Mouse (Mus musculus) left cerebral cortex, adult 18-20 months (tissue): ENCODE data around the gene Tmem151b. TPM values are rescaled to one million over a fixed set of nuclear protein-coding genes. Genes with fewer than 3 reads are reported as not detected.

ENCODE experiments used
- DNase-seq, 2 experiments: peaks; one replicate each; pipeline ENCODE4 v3.0.0; 2021 to 2022; ENCODE audit warnings: low spot score in 2 of 2, mixed read lengths in 1 of 2
- long read RNA-seq, 2 experiments: library from polyadenylated mRNA; stranded (forward); transcript quantifications; one replicate each; pipeline ENCODE4 v2.0.0; 2021
- total RNA-seq, 2 experiments: library from RNA; stranded (reverse); gene quantifications; 2 replicates each; pipeline ENCODE4 v1.2.3; 2021

Gene Tmem151b
- 100 to 1,000 TPM; 129 to 136 TPM for total RNA-seq
- long read RNA-seq, experiment 1, full-length matches to known transcripts, result 4 of 33 reads
- long read RNA-seq, experiment 1, partial matches to known transcripts, result 1 of 33 reads
- long read RNA-seq, experiment 1, other reads (novel, unspliced or antisense), result 28 of 33 reads
- long read RNA-seq, experiment 2, full-length matches to known transcripts, result 2 of 29 reads
- long read RNA-seq, experiment 2, partial matches to known transcripts, result 1 of 29 reads
- long read RNA-seq, experiment 2, other reads (novel, unspliced or antisense), result 26 of 29 reads

GRCm38 (mm10) chr17:45549617-45550181 is at the start of gene Tmem151b:
Gene Tmem151b (minus strand): TSS chr17:45549677.
- DNase-seq, result peak; percentile 64 to 75

DNA sequence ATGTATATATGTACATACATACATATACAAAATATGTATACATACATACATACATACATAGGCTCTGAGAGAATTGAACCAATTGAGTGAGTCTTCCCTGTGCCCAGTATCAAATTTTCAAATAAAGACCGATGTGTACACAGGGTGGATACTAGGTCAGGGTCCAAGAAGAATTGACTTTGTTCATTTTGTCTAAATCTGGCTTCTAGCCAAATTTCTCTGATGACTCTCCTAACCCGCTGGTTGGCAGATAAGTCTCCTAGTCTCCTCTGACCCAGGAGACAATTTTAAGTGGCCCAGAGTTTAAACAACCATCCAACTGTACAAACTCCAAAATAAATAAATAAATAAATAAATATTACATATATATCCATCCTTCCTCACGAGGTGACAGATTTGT is 49.4 kb upstream of the Tmem151b start:
- DNase-seq, result no peak

DNA sequence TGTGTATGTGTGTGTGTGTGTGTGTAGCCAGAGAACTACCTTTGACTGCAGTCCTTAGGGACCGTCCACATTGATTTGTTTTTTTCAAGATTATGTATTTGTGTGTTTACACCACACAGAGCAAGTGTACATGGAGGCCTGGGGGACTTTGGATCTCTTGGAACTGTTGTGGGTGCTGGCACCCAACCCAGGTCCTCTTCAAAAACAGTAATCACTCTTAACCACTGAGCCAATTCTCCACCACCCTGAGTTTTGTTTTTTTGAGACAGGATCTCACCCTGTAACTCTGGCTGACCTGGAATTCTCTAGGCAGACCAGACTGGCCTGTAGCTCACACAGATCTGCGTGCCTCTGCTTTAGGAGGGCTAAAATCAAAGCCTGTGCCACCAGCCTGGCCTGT is 48.9 kb upstream of the Tmem151b start:
- no peak for DNase-seq

DNA sequence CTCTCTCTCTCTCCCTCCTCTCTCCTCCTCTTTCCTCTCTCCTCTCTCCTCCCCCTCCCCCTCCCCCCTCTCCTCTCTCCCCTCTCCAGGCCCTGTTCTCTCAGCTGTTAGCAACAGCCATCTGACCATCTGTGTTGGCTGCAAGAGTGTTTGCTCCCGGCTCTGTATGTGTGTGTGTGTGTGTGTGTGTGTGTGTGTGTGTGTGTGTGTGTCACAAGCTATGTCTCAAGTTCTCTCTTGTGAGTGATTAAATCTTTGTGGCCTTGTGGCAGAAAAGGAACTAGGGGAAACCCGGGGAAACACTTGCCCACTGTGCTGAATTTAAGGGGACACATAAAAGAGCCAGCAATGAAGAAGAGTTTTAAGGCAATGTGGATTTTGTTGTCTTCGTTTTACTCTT is 48.3 kb upstream of the Tmem151b start:
- no peak for DNase-seq

DNA sequence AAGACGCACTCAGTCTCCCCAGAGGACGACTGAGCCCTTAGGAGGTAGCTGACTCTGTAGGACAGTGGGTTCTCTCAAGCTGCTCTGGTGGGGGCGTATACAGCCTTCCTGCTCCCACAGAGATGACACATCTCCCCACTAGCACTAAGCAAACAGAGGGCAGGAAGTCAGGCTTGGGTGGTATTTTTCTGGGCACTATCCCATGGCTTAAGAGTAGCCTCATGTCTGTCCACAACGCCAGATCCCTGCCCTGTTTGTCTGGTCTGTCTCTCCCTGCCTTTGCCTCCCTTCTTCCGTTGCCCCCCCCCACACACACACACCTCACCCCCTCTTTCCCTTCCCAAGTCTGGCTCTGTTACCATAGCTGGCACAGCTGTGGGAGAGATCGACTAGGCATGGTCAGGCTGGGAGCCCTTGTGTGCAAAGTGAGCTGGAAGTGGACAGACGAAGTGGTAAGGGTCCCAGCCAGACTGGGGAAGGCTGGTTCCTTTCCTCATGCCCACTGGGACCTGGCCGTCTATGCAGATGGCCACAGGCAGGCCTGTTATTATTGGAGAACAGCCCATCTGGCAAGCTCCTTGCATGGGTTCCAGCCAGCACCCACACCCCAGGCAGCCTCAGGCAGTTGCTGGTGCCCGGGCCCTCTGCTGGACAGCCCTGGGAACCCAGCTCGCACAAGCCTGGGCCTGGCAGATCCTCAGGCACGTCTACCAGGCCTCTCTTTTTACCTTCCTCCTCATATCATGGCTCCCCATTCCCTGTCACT is 47.3 kb upstream of the Tmem151b start:
- peak; percentile 53 to 69 for DNase-seq

DNA sequence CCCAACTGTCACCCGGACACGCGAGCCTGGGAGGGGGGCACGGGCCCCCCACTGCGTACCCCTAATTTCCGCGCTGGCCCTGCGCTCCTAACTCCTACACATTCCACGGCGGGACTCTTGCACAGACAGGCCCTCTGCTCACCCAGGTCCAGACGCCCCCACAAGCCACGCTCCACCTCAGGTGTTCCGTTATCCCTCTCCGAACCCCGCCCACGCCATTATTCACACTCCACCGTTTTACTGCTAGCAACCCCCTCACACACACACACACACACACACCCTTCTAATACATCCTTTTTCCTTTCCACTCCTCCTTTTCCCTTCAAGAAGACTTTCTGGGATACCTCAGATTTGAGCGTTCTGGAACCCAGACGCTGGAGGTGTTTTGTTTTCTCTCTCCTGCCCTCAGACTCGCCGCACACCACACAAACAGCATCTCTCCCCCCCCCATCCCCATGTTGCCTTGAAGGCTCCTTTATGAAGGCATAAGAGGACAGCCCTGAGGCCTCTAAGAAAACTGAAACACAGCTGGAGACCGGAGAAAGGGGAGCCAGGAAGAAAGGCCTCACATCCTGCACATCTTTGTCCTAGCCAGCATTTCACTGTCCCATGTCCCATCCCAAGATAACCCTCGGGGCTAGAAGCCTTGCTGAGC is 46.4 kb upstream of the Tmem151b start:
- DNase-seq, result no peak

GRCm38 (mm10) chr17:45594881-45595735 is 45.6 kb upstream of the Tmem151b start:
- DNase-seq, result peak in 1 of 2 experiments; percentile 44

DNA sequence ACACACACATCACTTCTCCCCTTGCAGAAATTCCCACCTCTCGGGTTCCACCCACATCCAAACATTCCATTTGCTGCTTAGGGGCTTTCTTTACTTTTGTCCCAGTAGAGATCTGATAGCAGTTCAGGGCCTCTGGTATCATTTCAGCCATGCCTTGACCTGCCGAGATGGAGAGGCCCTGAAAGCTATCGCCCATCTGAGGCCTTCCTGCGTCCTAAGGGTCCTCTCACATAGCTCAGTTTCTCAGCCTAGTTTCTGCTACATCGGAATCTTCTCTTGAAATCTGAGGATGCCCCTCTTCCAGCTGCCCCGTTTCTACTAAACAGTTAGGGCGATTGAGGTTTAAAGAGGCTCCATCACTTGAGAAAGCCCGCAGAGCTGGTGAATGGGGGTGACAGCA is 44.7 kb upstream of the Tmem151b start:
- no peak for DNase-seq

DNA sequence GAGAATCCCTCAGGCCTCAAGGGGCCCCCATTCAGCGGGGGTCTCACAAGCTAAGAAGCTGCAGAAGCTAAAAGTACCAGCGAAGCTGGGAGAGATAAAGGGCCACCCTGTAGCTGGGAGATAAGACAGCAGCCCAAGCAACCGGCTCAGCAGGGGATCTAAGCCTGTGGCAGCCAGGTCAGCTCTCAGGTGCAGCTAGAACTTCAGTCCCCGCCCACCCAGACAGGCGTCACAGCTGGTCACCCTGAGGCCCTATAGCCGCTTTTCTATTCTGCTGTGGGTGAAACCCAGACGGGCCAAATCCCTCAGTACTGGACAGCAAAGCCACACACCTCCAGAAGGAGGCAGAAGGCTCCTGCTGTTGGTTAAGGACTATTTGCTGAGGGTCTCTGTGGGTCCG is 44.0 kb upstream of the Tmem151b start:
- no peak for DNase-seq

GRCm38 (mm10) chr17:45592606-45593431 is 43.3 kb upstream of the Tmem151b start:
- DNase-seq, result no peak

- DNase-seq, result no peak
Observed at GRCm38 (mm10) chr17:45591701-45592605, 42.5 kb upstream of the Tmem151b start.

DNA sequence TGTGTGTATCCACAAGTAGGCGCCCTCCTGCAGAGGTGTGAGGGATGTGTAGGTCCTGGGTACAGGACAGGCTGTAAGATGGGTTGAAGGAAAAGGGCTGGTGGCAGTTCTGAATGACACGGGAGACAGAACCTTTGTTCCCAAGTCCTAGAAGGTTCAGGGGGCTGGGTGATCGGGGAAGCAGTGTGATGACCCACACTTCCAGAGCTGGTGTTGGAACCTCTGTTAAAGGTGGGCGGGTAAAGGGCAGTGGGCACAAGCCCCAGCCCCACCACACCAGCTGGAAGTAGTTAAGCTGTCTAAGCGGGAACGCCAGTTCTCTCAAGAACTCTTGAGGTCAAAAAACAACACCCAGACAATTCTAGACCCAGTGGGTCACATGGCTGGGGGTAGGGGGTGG is 40.9 kb upstream of the Tmem151b start:
- no peak for DNase-seq

DNA sequence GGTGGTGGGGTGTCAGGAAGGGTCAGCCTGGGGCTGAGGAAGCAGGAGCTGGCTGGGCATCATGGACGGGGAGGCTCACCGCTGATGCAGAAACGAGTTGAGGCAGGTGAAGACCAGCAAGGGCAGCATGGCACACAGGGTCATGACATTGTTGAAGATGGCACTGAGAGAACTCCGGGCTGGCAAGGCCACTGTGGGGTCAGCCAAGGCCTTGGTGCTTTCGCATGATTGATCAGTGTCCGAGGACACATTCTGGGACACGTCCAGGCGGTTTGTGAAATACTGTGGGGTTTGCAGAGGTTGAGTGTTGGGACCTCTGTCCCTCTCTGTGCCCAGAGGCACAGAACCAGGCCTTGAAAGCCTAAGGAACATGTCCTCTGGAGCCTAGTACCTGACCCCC is 40.4 kb upstream of the Tmem151b start:
- DNase-seq, result no peak

DNA sequence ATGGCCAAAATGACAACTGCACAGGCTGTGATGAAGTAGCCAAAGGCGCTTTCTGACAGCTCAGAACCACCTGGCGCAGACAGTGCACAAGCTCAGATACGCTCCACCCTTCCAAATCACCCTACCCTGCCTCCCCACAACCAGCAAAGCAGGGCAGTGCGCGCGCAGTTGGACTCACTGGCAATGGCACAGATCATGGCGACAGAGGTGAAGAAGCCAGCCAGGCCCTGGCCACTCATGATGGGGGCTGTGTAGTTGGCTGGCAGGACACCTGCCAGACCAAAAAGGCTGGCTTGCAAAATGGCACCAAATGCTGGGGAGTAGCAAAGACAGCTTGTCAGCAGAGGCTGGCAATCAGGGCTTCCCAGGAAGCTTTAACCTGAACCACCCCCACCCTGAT is 39.8 kb upstream of the Tmem151b start:
- no peak for DNase-seq

DNA sequence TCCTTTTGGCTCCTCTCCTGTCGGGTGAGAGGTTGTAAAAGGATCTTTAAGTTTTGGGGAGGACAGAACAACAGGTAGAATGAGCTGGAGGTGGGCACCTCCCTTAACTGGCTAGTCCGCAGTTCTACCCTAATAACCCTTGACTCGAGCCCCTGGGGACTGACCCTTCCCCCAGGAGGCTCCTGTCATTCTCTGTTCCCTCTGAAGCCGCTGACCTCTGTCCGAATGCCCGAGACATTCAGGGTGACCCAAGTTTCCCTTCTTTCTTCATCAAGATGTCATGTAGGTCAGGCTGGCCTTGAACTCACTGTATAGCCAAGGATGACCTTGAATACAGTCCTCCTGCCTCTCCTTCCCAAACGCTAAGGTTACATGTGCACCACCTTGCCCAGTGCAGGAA is 38.9 kb upstream of the Tmem151b start:
- DNase-seq, result no peak

GRCm38 (mm10) chr17:45586449-45586837 is 37.0 kb upstream of the Tmem151b start:
- no peak for DNase-seq

DNA sequence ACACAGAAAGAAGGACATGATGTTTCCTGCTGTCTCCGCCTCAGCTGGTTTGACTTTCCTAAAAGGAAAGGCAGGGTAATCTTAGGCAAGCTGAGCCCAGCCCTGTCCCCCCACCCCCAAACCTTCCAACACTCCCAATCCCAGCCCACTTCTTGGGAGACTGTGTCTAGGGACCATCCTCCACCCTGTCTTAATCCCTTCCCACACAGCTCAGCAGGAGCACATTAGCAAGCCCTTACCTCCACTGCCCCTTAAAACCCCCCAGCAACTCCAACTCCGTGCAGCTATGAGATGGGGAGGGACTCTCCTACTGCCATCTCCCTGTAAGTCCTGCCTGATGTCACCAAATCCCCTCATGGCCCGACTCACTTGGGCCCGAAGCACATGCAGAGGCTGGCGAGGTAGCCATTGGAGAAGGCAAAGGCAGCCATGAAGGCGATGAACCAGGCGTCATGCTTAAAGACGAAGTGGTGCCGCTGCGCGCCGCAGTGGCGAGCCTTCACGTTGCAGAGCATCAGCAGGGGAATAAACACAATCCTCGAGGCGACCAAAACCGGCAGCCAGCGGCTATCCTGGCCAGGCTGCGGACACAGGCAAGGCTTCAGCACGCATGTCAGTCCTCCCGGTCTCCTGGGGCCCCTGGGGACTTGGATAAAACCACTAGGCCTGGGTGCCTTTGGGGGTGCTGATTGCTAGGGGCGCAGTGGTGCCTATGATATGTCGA is 36.4 kb upstream of the Tmem151b start:
- DNase-seq, result no peak

- peak; percentile 66 to 73 for DNase-seq
Observed at GRCm38 (mm10) chr17:45584939-45585678, 35.6 kb upstream of the Tmem151b start.
